ENCODE assay signal across 29 mouse cellular contexts in genomic region chr19:34912366-34912765, GRCm38 (mm10). TPM values are rescaled to one million over a fixed set of nuclear protein-coding genes. Genes with fewer than 3 reads are reported as not detected.
"Had no signal": no experiment of that assay in that cellular context is flagged by ENCODE, and none has a peak within 500 bp of the region (broad histone marks: within the 10 kb centered on the region; RNA-seq: fewer than 3 reads in every experiment).

No protein-coding gene starts in this region.

- DNase-seq: left cerebral cortex, postnatal 4 days; liver; liver, embryonic 13.5 days; liver, postnatal 0 days; lung, adult 18-20 months; lung, adult 2 months; lung, embryonic 14.5 days; lung, postnatal 10 days; lung, postnatal 14 days; lung, postnatal 36 days; lung, postnatal 4 days; midbrain, embryonic 14.5 days had no signal

- H3K36me3 ChIP-seq: limb, embryonic 10.5 days; limb, embryonic 12.5 days; limb, embryonic 13.5 days; limb, embryonic 15.5 days; liver, embryonic 12.5 days; liver, embryonic 13.5 days; liver, embryonic 15.5 days; lung, embryonic 15.5 days; midbrain, embryonic 10.5 days; midbrain, embryonic 12.5 days; midbrain, embryonic 13.5 days; midbrain, embryonic 15.5 days; neural tube, embryonic 12.5 days had no signal

- H3K4me1 ChIP-seq: limb, embryonic 13.5 days; limb, embryonic 15.5 days; liver, embryonic 12.5 days; liver, embryonic 13.5 days; liver, embryonic 15.5 days; lung, embryonic 15.5 days; megakaryocyte, embryonic 14.5 days; midbrain, embryonic 12.5 days; midbrain, embryonic 13.5 days; midbrain, embryonic 15.5 days; neural tube, embryonic 12.5 days had no signal

- H3K27me3 ChIP-seq: limb, embryonic 12.5 days; limb, embryonic 13.5 days; limb, embryonic 15.5 days; liver, embryonic 12.5 days; liver, embryonic 13.5 days; liver, embryonic 15.5 days; lung, embryonic 15.5 days; megakaryocyte, embryonic 14.5 days; midbrain, embryonic 12.5 days; midbrain, embryonic 13.5 days; midbrain, embryonic 15.5 days; neural tube, embryonic 12.5 days had no signal

- H3K27ac ChIP-seq: limb, embryonic 10.5 days; limb, embryonic 12.5 days; limb, embryonic 13.5 days; limb, embryonic 15.5 days; liver, embryonic 12.5 days; liver, embryonic 13.5 days; liver, embryonic 14.5 days; liver, embryonic 15.5 days; lung, embryonic 15.5 days; macrophage; midbrain, embryonic 10.5 days; midbrain, embryonic 12.5 days; midbrain, embryonic 13.5 days; midbrain, embryonic 15.5 days; neural tube, embryonic 12.5 days had no signal

- H3K4me3 ChIP-seq: limb, embryonic 10.5 days; limb, embryonic 12.5 days; limb, embryonic 13.5 days; limb, embryonic 15.5 days; liver, embryonic 12.5 days; liver, embryonic 13.5 days; liver, embryonic 15.5 days; lung, embryonic 15.5 days; megakaryocyte, embryonic 14.5 days; midbrain, embryonic 10.5 days; midbrain, embryonic 12.5 days; midbrain, embryonic 13.5 days; midbrain, embryonic 15.5 days; myocyte; neural tube, embryonic 12.5 days had no signal

RNA-seq across cellular contexts. Expression of gene Kif20b, which starts 9.8 kb away (rescaled TPM):
- polyA plus RNA-seq: liver, adult 2 months had no signal
